ENCODE assay signal across 27 mouse cellular contexts in genomic region chr9:44573306-44573705, GRCm38 (mm10). TPM values are rescaled to one million over a fixed set of nuclear protein-coding genes. Genes with fewer than 3 reads are reported as not detected.
DNase-seq lines count a peak whose midpoint lies in the region; ATAC-seq and TF ChIP-seq lines count a peak whose summit lies in the region.
"Had no signal": no experiment of that assay in that cellular context is flagged by ENCODE, and none has a peak within 500 bp of the region (broad histone marks: within the 10 kb centered on the region; RNA-seq: fewer than 3 reads in every experiment).

No protein-coding gene starts in this region.

- no peaks in the 10 kb centered on the region for H3K9me3 ChIP-seq in CH12.LX (replicated peaks; ENCODE audit: low read length)
- no peaks in the 10 kb centered on the region for H3K9me3 ChIP-seq in heart, embryonic 11.5 days (replicated peaks; ENCODE audit: control insufficient read depth, low read length)
- H3K9me3 ChIP-seq: embryonic facial prominence, embryonic 13.5 days; embryonic facial prominence, embryonic 15.5 days; forebrain, embryonic 10.5 days; forebrain, embryonic 12.5 days had no signal

- in situ Hi-C loops in CH12.LX (cut with MboI; ENCODE audit: low pct_ligation_motif_present, low pct_unique_long_range_greater_than_20kb, low sequenced_read_pairs), result no loop called here

- H3K4me2 ChIP-seq in CH12.LX (ENCODE audit: insufficient read depth, low read depth, poor library complexity, severe bottlenecking), result no peak overlapping the region
- no peak overlapping the region for H3K4me2 ChIP-seq in heart, embryonic 11.5 days
- H3K4me2 ChIP-seq: embryonic facial prominence, embryonic 13.5 days; embryonic facial prominence, embryonic 15.5 days; forebrain, embryonic 12.5 days had no signal

- peaks cover 32% of the 10 kb centered on the region for H3K4me1 ChIP-seq in spleen, adult 2 months (ENCODE audit: control insufficient read depth, insufficient read depth, insufficient read length)
- peaks cover 33 to 86% of the 10 kb centered on the region in 2 experiments for H3K4me1 ChIP-seq in CH12.LX (ENCODE audit: control insufficient read depth in 1 of 2, insufficient read depth in 2 of 2)
- no peaks in the 10 kb centered on the region for H3K4me1 ChIP-seq in heart, embryonic 11.5 days (ENCODE audit: control insufficient read depth, insufficient read depth, low read length)
- H3K4me1 ChIP-seq: embryonic facial prominence, embryonic 13.5 days; embryonic facial prominence, embryonic 15.5 days; forebrain, embryonic 10.5 days; forebrain, embryonic 12.5 days had no signal

- TF ChIP-seq EP300 in CH12.LX (IDR thresholded peaks at IDR 0.05; ENCODE audit: low read length), result peak; percentile 82

- no peak overlapping the region for H3K4me3 ChIP-seq in spleen, adult 2 months (ENCODE audit: extremely low read depth, insufficient read depth, insufficient read length)
- no peak overlapping the region for H3K4me3 ChIP-seq in CH12.LX (replicated peaks in 1 of 3; ENCODE audit: low read depth in 2 of 3, low read length in 2 of 3, poor library complexity in 1 of 3)
- H3K4me3 ChIP-seq in heart, embryonic 11.5 days (ENCODE audit: low read depth, low read length), result no peak overlapping the region
- H3K4me3 ChIP-seq: embryonic facial prominence, embryonic 13.5 days; embryonic facial prominence, embryonic 15.5 days; erythroblast, embryonic 14.5 days; forebrain, embryonic 10.5 days; forebrain, embryonic 12.5 days had no signal

- dilution Hi-C loops in CH12.LX (cut with MboI; ENCODE audit: extremely low pct_ligation_motif_present, extremely low pct_unique_long_range_greater_than_20kb, low sequenced_read_pairs), result no loop called here

- TF ChIP-seq POLR2A in spleen, adult 2 months (IDR thresholded peaks at IDR 0.05; ENCODE audit: low read depth, low read length), result no peak
- TF ChIP-seq POLR2A in CH12.LX (IDR thresholded peaks at IDR 0.05; ENCODE audit: low read depth, low read length), result no peak; the same call in 1 of the 2 replicates

- no peak for DNase-seq in spleen, adult 2 months (ENCODE audit: low read depth in 1 of 2, low spot score in 2 of 2)
- DNase-seq in spleen, adult 18-20 months, result no peak
- peak; percentile 83 for DNase-seq in A20 (ENCODE audit: low read depth, low spot score)
- peak; percentile 86 for DNase-seq in CH12.LX (ENCODE audit: extremely low read depth)
- peak; percentile 85 for DNase-seq in splenic B cell, adult 2 months (ENCODE audit: low read depth, low spot score)
- DNase-seq: adrenal gland, adult 2 months; adrenal gland, postnatal 10 days; adrenal gland, postnatal 25 days; cerebellum, adult 11 months; cerebellum, adult 18-20 months; cerebellum, adult 8-10 months; cerebellum, adult 9-11 months; cerebellum, postnatal 14 days; cerebellum, postnatal 36 days; embryo, embryonic 11 days had no signal

- 39% methylated on average over 4 of the region's 4 CpGs for WGBS in spleen, adult 2 months
- WGBS in heart, embryonic 11.5 days (ENCODE audit: insufficient replicate concordance), result 78% methylated on average over 4 of the region's 4 CpGs

- no peak for TF ChIP-seq CTCF in spleen, adult 2 months (IDR thresholded peaks at IDR 0.05; ENCODE audit: extremely low read depth, insufficient read depth, insufficient read length, insufficient replicate concordance)
- no peak for TF ChIP-seq CTCF in CH12.LX (conservative IDR thresholded peaks at IDR 0.05 in 1 of 2, IDR thresholded peaks at IDR 0.05 in 1 of 2; ENCODE audit: low read depth in 2 of 2, low read length in 2 of 2)

- no peaks in the 10 kb centered on the region for H3K79me2 ChIP-seq in CH12.LX (replicated peaks; ENCODE audit: control insufficient read depth, extremely low read depth, insufficient read depth, poor library complexity, severe bottlenecking)

- ATAC-seq in monocyte, adult 5-6 weeks (replicated peaks; ENCODE audit: insufficient number of reproducible peaks, low FRiP score, low TSS enrichment, poor library complexity, severe bottlenecking), result no peak
- ATAC-seq in heart, embryonic 11.5 days (replicated peaks; ENCODE audit: insufficient number of reproducible peaks, low FRiP score, low TSS enrichment), result no peak
- ATAC-seq: CD4-positive, CD25-positive, alpha-beta regulatory T cell, adult 4 months; forebrain, embryonic 14.5 days; forebrain, embryonic 16.5 days had no signal

- no peaks in the 10 kb centered on the region for H3K27me3 ChIP-seq in spleen, adult 2 months (ENCODE audit: control insufficient read depth, insufficient read depth, low read length)
- no peaks in the 10 kb centered on the region for H3K27me3 ChIP-seq in CH12.LX (replicated peaks)
- H3K27me3 ChIP-seq in splenic B cell, adult 2 months (ENCODE audit: control insufficient read depth, insufficient read depth, low read length, poor library complexity, severe bottlenecking), result no peaks in the 10 kb centered on the region
- H3K27me3 ChIP-seq in heart, embryonic 11.5 days (ENCODE audit: control insufficient read depth, insufficient read depth, low read length), result no peaks in the 10 kb centered on the region
- H3K27me3 ChIP-seq: embryonic facial prominence, embryonic 13.5 days; embryonic facial prominence, embryonic 15.5 days; forebrain, embryonic 12.5 days had no signal

- H3K9ac ChIP-seq in CH12.LX (ENCODE audit: insufficient read depth, low read depth), result no peak overlapping the region
- H3K9ac ChIP-seq in heart, embryonic 11.5 days (ENCODE audit: low read depth, low read length), result no peak overlapping the region
- H3K9ac ChIP-seq: embryonic facial prominence, embryonic 13.5 days; embryonic facial prominence, embryonic 15.5 days; forebrain, embryonic 12.5 days had no signal

- peak overlapping the region; percentile 19 for H3K27ac ChIP-seq in spleen, adult 2 months (ENCODE audit: insufficient read depth, low read length)
- H3K27ac ChIP-seq in CH12.LX (ENCODE audit: insufficient read depth, low read depth), result no peak overlapping the region
- no peak overlapping the region for H3K27ac ChIP-seq in heart, embryonic 11.5 days (ENCODE audit: low read depth, low read length)
- H3K27ac ChIP-seq: embryonic facial prominence, embryonic 13.5 days; embryonic facial prominence, embryonic 15.5 days; forebrain, embryonic 10.5 days; forebrain, embryonic 12.5 days had no signal

- no peaks in the 10 kb centered on the region for H3K36me3 ChIP-seq in spleen, adult 2 months (ENCODE audit: control insufficient read depth, insufficient read depth, low read length)
- H3K36me3 ChIP-seq in CH12.LX (replicated peaks in 1 of 2; ENCODE audit: control insufficient read depth in 1 of 2, insufficient read depth in 1 of 2, low read length in 1 of 2), result no peaks in the 10 kb centered on the region
- no peaks in the 10 kb centered on the region for H3K36me3 ChIP-seq in splenic B cell, adult 2 months (ENCODE audit: control insufficient read depth, insufficient read depth, low read length, poor library complexity, severe bottlenecking)
- H3K36me3 ChIP-seq in heart, embryonic 11.5 days (ENCODE audit: control insufficient read depth, insufficient read depth, low read length), result no peaks in the 10 kb centered on the region
- H3K36me3 ChIP-seq: embryonic facial prominence, embryonic 13.5 days; embryonic facial prominence, embryonic 15.5 days; forebrain, embryonic 10.5 days; forebrain, embryonic 12.5 days had no signal

- TF ChIP-seq RAD21 in CH12.LX (IDR thresholded peaks at IDR 0.05; ENCODE audit: low read depth, low read length), result no peak

TF ChIP-seq in CH12.LX, 34 proteins besides CTCF, POLR2A, EP300 and RAD21:
- peak; percentile 72 for TF ChIP-seq ETS1 (conservative IDR thresholded peaks at IDR 0.05; ENCODE audit: low read depth, low read length)
- no peak for TF ChIP-seq SIN3A (IDR thresholded peaks at IDR 0.05; ENCODE audit: low read length)
- TF ChIP-seq IRF4 (IDR thresholded peaks at IDR 0.05; ENCODE audit: low read depth, low read length), result 0 out of 2 replicates have a peak, but pooled peaks have one; percentile 27
- no peak; the same call in 1 of the 2 replicates for TF ChIP-seq JUND (conservative IDR thresholded peaks at IDR 0.05; ENCODE audit: low read depth, low read length)
- TF ChIP-seq BHLHE40 (IDR thresholded peaks at IDR 0.05; ENCODE audit: low read depth, low read length), result peak; percentile 61
- TF ChIP-seq ZNF384 (IDR thresholded peaks at IDR 0.05; ENCODE audit: low read depth, low read length), result peak; percentile 78
- no peak for TF ChIP-seq NELFE (IDR thresholded peaks at IDR 0.05; ENCODE audit: low read depth, low read length)
- no peak for TF ChIP-seq TCF12 (IDR thresholded peaks at IDR 0.05; ENCODE audit: low read depth, low read length)
- TF ChIP-seq TBP (conservative IDR thresholded peaks at IDR 0.05; ENCODE audit: low read depth, low read length), result peak; percentile 54; the same call in 1 of the 2 replicates
- TF ChIP-seq HCFC1 (IDR thresholded peaks at IDR 0.05; ENCODE audit: low read depth, low read length), result no peak
- peak; percentile 72 for TF ChIP-seq MEF2A (IDR thresholded peaks at IDR 0.05; ENCODE audit: borderline replicate concordance, low read depth, low read length)

RNA-seq across cellular contexts. Expression of gene Cxcr5, which starts 11.6 kb away (rescaled TPM):
- polyA plus RNA-seq in spleen, adult 2 months (2012; rRNA removed), result 133 and 154 TPM in 2 replicates
- 27.7 and 30.2 TPM in 2 replicates for total RNA-seq in CH12.LX (2012; rRNA removed)
- 75.4 and 93.4 TPM in 2 replicates for total RNA-seq in CH12.LX (2014; rRNA removed)
- polyA plus RNA-seq in CH12.LX (2012; ENCODE audit: insufficient read length, low read depth), result 61.2 and 70.5 TPM in 2 replicates
- 13.4 to 23.0 TPM (median 17.5 TPM) in 3 replicates for total RNA-seq in monocyte, adult 5-6 weeks (2017)
- polyA plus RNA-seq in heart, embryonic 11.5 days (2014; fragmentation: Nextera tagmentation; extraction: Ambion mirVana), result 0.06 TPM in 1 of 2 replicates, not detected in the other
- total RNA-seq: common myeloid progenitor, adult 5-6 weeks; MEL had no signal
- polyA plus RNA-seq: erythroblast, embryonic 14.5 days; forebrain, embryonic 14.5 days; forebrain, embryonic 16.5 days had no signal

RNA-seq across cellular contexts. Expression of gene Ddx6, which starts 31.4 kb away (rescaled TPM):
- 15.3 and 17.3 TPM in 2 replicates for polyA plus RNA-seq in spleen, adult 2 months (2012; rRNA removed)
- 41.5 and 42.3 TPM in 2 replicates for total RNA-seq in CH12.LX (2012; rRNA removed)
- 66.7 and 71.4 TPM in 2 replicates for total RNA-seq in CH12.LX (2014; rRNA removed)
- 77.1 and 81.2 TPM in 2 replicates for polyA plus RNA-seq in CH12.LX (2012; ENCODE audit: insufficient read length, low read depth)
- 131 to 157 TPM (median 139 TPM) in 3 replicates for total RNA-seq in monocyte, adult 5-6 weeks (2017)
- 7.7 and 15.0 TPM in 2 replicates for polyA plus RNA-seq in heart, embryonic 11.5 days (2014; fragmentation: Nextera tagmentation; extraction: Ambion mirVana)

Comparison
In these comparisons a context has a peak if more than half of its experiments do, and no peak if none do; other contexts are left out.
1. DNase-seq: peak in A20 (single experiment), CH12.LX (single experiment) and splenic B cell, adult 2 months (single experiment); none in spleen, adult 2 months (0 of 2) and spleen, adult 18-20 months (0 of 2).
2. RNA of gene Cxcr5, which starts 11.6 kb away (polyA plus RNA-seq): 133 to 154 TPM in spleen, adult 2 months and 61.2 to 70.5 TPM in CH12.LX; 0.06 TPM in heart, embryonic 11.5 days; every median in the first group is over 10 times any median in the second.